Mouse (Mus musculus) E14TG2a.4 (cell line): Measurements from ENCODE around the gene Iqschfp.

Experiments used
- CTCF ChIP-seq: conservative IDR thresholded peaks from 2 replicates; pipeline ENCODE4 v1.5.1; 2014; ENCODE audit warnings: low read length
- POU5F1 ChIP-seq: IDR thresholded peaks from 2 replicates; pipeline ENCODE4 v1.6.1; 2014; ENCODE audit warnings: low read length, borderline replicate concordance

DNA sequence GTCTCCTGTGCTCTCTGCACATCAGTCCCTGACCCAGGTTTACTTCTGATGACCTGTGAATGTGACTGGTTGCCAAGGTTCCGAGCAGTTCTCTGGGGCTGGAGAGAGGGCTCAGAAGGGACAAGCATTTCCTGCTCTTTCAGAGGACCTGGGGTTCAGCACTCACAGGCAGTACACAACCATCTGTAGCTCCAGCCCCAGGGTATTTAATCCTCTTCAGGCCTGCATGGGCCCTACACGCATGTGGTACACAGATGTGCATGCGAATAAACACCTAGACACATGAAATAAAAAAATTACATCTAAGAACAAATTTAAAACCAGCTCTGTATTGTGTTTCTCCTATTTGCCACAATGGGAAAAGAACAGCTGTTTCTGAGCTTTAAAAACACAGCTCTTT is 676.1 kb downstream of the Iqschfp start:
- TF ChIP-seq CTCF (no peak), POU5F1 (no peak)
